Mouse (Mus musculus) heart, embryonic 15.5 days (tissue): Measurements from ENCODE around the gene Prkca. TPM values are rescaled to one million over a fixed set of nuclear protein-coding genes. Genes with fewer than 3 reads are reported as not detected.
A peak's percentile ranks its signal among the peaks of the same experiment; 100 is the strongest.

Experiments
- ATAC-seq: fragments of 200-750 bp; cut with Nextera tagmentation; replicated peaks from 2 replicates; pipeline ENCODE4 v1.8.0; 2017; ENCODE audit warnings: low read depth, moderate TSS enrichment; ENCODE audit not compliant: insufficient number of reproducible peaks, insufficient read depth, low FRiP score
- H3K27ac ChIP-seq: fragments of 300-500 bp; sonication (generic); 2 replicates; pipeline ENCODE4 v1.5.1; 2015; ENCODE audit warnings: mild to moderate bottlenecking, inconsistent platforms
- H3K27me3 ChIP-seq: fragments of 300-500 bp; sonication (generic); 2 replicates; pipeline ENCODE4 v1.6.1; 2015; ENCODE audit warnings: inconsistent platforms
- H3K36me3 ChIP-seq: fragments of 300-500 bp; sonication (generic); 2 replicates; pipeline ENCODE4 v1.6.1; 2015; ENCODE audit warnings: mild to moderate bottlenecking, inconsistent platforms
- H3K4me1 ChIP-seq: fragments of 300-500 bp; sonication (generic); replicated peaks from 2 replicates; pipeline ENCODE4 v1.6.1; 2015; ENCODE audit warnings: inconsistent platforms
- H3K4me2 ChIP-seq: fragments of 300-500 bp; sonication (generic); 2 replicates; pipeline ENCODE4 v1.6.1; 2015; ENCODE audit warnings: inconsistent platforms, mild to moderate bottlenecking, moderate library complexity
- H3K4me3 ChIP-seq: fragments of 300-500 bp; sonication (generic); 2 replicates; pipeline ENCODE4 v1.5.1; 2015; ENCODE audit warnings: mild to moderate bottlenecking, inconsistent platforms
- H3K9ac ChIP-seq: fragments of 300-500 bp; sonication (generic); 2 replicates; pipeline ENCODE4 v1.6.1; 2015; ENCODE audit warnings: mild to moderate bottlenecking, inconsistent platforms
- H3K9me3 ChIP-seq: fragments of 300-500 bp; sonication (generic); replicated peaks from 2 replicates; pipeline ENCODE4 v1.6.1; 2016; ENCODE audit warnings: inconsistent platforms
- WGBS: fragments of 180-500 bp; shearing (Covaris S2); methylation state at CpG from one replicate; pipeline ENCODE4 v1.1.7; 2015; ENCODE audit warnings: mixed read lengths; 5-methylcytosine and 5-hydroxymethylcytosine counted together
- polyA plus RNA-seq: library from polyadenylated mRNA; unstranded; fragments of >200 nt; fragmentation: Nextera tagmentation; extraction: Ambion mirVana; gene quantifications from 2 replicates; pipeline ENCODE4 v1.2.1, GENCODE M21; 2015

The Prkca gene
- polyA plus RNA-seq, 1 experiment from 2014 or later, result 13.7 TPM

- no peak overlapping the region for H3K4me3 ChIP-seq
- H3K9me3 ChIP-seq, result no peaks in the 10 kb centered on the region
- ATAC-seq, result no peak
- WGBS, result 92% methylated on average over 5 of the region's 5 CpGs
- H3K4me2 ChIP-seq, result no peak overlapping the region
- H3K36me3 ChIP-seq, result no peaks in the 10 kb centered on the region
- H3K9ac ChIP-seq, result no peak overlapping the region
- H3K27me3 ChIP-seq, result no peaks in the 10 kb centered on the region
- peaks cover 9% of the 10 kb centered on the region for H3K4me1 ChIP-seq
- no peak overlapping the region for H3K27ac ChIP-seq
These were observed 19.2 kb upstream of the Prkca start for GRCm38 (mm10) chr11:108362965-108363364.

DNA sequence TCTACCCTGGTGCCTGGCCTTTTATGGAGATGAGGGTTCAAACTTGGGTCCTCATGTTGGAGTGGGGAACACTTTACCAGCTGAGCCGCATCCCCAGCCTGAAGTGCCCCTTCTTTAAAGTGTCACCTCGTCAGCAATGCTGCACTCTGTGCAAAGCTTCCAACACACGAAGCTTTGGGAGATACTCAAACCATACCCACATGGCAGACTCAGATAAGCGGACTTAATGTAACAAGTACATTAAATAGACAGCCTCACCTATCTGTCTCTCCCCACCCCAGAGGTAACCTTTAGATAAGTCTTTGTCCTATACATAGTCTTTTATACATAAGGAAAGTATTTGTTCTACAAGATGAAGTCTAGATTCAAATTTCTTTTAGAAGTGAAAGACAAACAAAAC, 17.3 kb upstream of the Prkca start:
- Histone ChIP-seq H3K4me3 (no peak overlapping the region), H3K4me1 (peaks cover 9% of the 10 kb centered on the region), H3K27ac (no peak overlapping the region), H3K36me3 (no peaks in the 10 kb centered on the region), H3K4me2 (no peak overlapping the region), H3K9me3 (no peaks in the 10 kb centered on the region), H3K27me3 (no peaks in the 10 kb centered on the region), H3K9ac (no peak overlapping the region)
- WGBS, result 56% methylated on average over 4 of the region's 4 CpGs
- ATAC-seq, result no peak

DNA sequence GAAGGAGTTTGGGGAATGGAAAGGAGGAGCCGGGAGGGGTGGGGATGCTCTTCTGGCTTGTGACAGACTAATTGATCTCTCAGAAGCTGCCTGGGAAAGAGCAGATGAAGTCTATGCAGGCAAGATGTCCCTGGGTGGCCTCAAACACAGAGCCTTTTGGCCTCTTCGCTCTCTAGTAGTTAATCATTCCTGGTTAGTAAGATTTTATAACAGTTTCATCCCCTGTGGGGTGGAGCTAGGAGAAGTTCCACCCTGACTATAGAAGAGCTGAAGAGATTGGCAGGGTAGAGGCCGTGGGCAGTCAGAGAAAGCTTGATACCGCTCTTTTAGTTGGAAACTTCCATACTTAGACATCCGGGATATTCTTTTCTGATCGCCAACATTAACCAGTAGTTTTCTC, 15.2 kb upstream of the Prkca start:
- Histone ChIP-seq H3K9ac (no peak overlapping the region), H3K36me3 (no peaks in the 10 kb centered on the region), H3K27ac (no peak overlapping the region), H3K4me3 (no peak overlapping the region), H3K9me3 (no peaks in the 10 kb centered on the region), H3K27me3 (no peaks in the 10 kb centered on the region), H3K4me2 (no peak overlapping the region), H3K4me1 (no peaks in the 10 kb centered on the region)
- ATAC-seq, result no peak
- 78% methylated on average over 6 of the region's 6 CpGs for WGBS

DNA sequence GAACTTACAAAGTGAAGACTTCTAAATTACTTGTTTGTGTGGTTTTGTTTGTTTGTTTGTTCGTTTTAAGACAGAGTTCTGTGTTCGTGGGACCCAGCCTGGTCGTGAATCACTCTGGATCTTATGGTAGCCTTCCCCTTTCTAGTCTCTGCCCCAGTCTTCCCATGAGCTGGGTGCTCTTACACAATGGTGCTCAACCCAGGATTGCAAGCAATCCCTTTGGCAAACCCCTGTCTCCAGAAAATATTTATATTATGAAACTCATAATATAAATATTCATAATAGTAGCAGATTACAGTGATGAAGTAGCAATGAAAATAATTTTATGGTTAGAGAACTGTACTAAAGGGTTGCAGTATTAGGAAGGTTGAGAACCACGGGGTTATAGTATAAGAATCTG, 12.3 kb upstream of the Prkca start:
- no peak overlapping the region for H3K27ac ChIP-seq
- no peaks in the 10 kb centered on the region for H3K27me3 ChIP-seq
- 81% methylated on average over 4 of the region's 4 CpGs for WGBS
- no peaks in the 10 kb centered on the region for H3K36me3 ChIP-seq
- H3K9ac ChIP-seq, result no peak overlapping the region
- H3K9me3 ChIP-seq, result no peaks in the 10 kb centered on the region
- no peak for ATAC-seq
- no peak overlapping the region for H3K4me2 ChIP-seq
- no peak overlapping the region for H3K4me3 ChIP-seq
- H3K4me1 ChIP-seq, result peaks cover 5% of the 10 kb centered on the region; the same call in 1 of the 2 replicates

DNA sequence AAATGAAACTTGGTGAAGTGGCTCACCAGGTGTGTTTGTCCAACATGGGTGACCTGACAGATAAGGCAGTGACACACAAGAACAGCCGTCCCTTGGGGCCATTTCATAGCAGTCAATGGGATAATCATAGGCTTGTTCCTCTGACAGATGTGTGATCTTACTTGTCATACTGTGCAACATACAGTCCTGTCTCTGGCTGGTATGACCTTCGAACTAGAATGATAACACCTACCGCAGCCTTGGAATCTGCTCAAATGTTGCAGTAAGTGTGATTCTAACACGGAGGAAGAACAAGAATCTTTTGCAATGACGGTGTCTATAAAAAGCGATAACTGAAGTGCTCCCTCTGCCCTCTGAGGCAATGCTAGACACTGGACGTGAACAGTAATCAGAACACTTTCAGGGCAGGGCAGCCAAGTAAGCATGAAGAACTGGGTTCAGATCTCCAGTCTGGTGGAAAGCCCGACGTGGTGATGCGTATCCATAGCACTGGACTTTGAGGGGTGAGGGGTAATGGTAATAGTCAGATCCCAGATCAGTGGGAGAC, 9.2 kb upstream of the Prkca start:
- H3K4me2 ChIP-seq, result no peak overlapping the region
- no peak for ATAC-seq
- H3K9me3 ChIP-seq, result no peaks in the 10 kb centered on the region
- no peak overlapping the region for H3K9ac ChIP-seq
- 76% methylated on average over 10 of the region's 10 CpGs for WGBS
- no peaks in the 10 kb centered on the region for H3K36me3 ChIP-seq
- no peak overlapping the region for H3K4me3 ChIP-seq
- H3K4me1 ChIP-seq, result peaks cover 5% of the 10 kb centered on the region; the same call in 1 of the 2 replicates
- H3K27me3 ChIP-seq, result no peaks in the 10 kb centered on the region
- no peak overlapping the region for H3K27ac ChIP-seq

- H3K9me3 ChIP-seq, result no peaks in the 10 kb centered on the region
- WGBS, result 71% methylated on average over 4 of the region's 4 CpGs
- no peaks in the 10 kb centered on the region for H3K27me3 ChIP-seq
- H3K9ac ChIP-seq, result no peak overlapping the region
- ATAC-seq, result no peak
- peaks cover 5% of the 10 kb centered on the region; the same call in 1 of the 2 replicates for H3K4me1 ChIP-seq
- H3K4me2 ChIP-seq, result no peak overlapping the region
- H3K27ac ChIP-seq, result no peak overlapping the region
- H3K36me3 ChIP-seq, result no peaks in the 10 kb centered on the region
- no peak overlapping the region for H3K4me3 ChIP-seq
These were observed 7.1 kb upstream of the Prkca start for GRCm38 (mm10) chr11:108350799-108351198.

DNA sequence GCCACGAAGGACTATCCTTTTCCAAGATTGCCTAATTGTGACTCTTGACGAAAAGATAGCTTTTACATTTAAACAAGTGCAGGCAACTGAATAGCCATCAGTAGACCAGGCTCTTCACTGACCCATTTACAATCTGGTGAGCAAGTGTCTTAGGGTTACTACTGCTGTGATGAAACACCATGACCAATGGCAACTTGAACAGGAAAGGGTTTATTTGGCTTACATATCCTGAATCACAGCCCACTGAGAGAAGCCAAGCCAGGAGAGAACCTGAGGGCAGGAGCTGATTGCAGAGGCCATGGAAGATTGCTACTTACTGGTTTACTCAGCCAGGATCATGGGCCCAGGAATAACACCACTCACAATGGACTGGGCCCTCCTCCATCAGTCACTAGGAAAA, 1.6 kb upstream of the Prkca start:
- Histone ChIP-seq H3K9ac (no peak overlapping the region), H3K4me2 (no peak overlapping the region), H3K36me3 (no peaks in the 10 kb centered on the region), H3K27me3 (no peaks in the 10 kb centered on the region), H3K4me3 (no peak overlapping the region), H3K4me1 (peaks cover 16% of the 10 kb centered on the region), H3K9me3 (no peaks in the 10 kb centered on the region), H3K27ac (no peak overlapping the region)
- WGBS, result 83% methylated on average over 2 of the region's 2 CpGs
- no peak for ATAC-seq

DNA sequence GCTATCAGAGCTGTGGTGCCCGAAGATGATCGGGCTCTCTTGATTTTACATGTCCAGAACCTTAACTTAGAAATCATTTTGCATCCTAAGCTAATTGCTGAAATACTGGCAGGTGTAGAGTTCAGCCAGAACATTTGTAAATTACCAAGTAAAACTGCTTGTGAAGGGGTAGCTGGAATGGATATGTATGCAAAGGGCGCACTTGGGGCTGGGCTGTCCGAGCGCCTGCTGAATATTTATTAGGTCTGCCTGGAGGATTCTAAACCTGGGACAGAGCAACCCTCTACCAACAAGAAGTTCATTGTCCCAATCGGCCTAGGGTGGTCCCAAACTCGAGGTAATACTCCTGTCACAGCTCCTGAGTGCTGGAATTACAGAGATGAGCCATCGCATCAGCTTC, 1.0 kb upstream of the Prkca start:
- Histone ChIP-seq H3K4me1 (peaks cover 16% of the 10 kb centered on the region), H3K9ac (no peak overlapping the region), H3K4me2 (peak overlapping the region; percentile 94), H3K27ac (no peak overlapping the region), H3K4me3 (peak overlapping the region; percentile 75), H3K9me3 (no peaks in the 10 kb centered on the region), H3K27me3 (no peaks in the 10 kb centered on the region), H3K36me3 (no peaks in the 10 kb centered on the region)
- WGBS, result 70% methylated on average over 8 of the region's 8 CpGs
- no peak for ATAC-seq

- Histone ChIP-seq H3K9ac (peak within 1 kb of the TSS; percentile 91), H3K9me3 (no peaks in the 10 kb centered on the region), H3K4me3 (peak within 1 kb of the TSS; percentile 75), H3K36me3 (no peaks in the 10 kb centered on the region; the same call in 1 of the 2 replicates), H3K4me2 (peak within 1 kb of the TSS; percentile 94), H3K27ac (peak within 1 kb of the TSS; percentile 89), H3K4me1 (peaks cover 16% of the 10 kb centered on the region), H3K27me3 (no peaks in the 10 kb centered on the region)
- under 1% methylated on average over 75 of the region's 75 CpGs for WGBS
- ATAC-seq, result peak; percentile 49
These were observed 653 bp downstream of the Prkca start, which contains the start of gene Apoh for GRCm38 (mm10) chr11:108342781-108343768. Gene Apoh, plus strand, starts transcription at chr11:108343354.

- Histone ChIP-seq H3K9me3 (no peaks in the 10 kb centered on the region), H3K4me3 (peak overlapping the region; percentile 75), H3K27ac (no peak overlapping the region; the same call in 1 of the 2 replicates), H3K4me1 (peaks cover 20% of the 10 kb centered on the region), H3K4me2 (peak overlapping the region; percentile 94), H3K27me3 (no peaks in the 10 kb centered on the region), H3K9ac (peak overlapping the region; percentile 91), H3K36me3 (no peaks in the 10 kb centered on the region; the same call in 1 of the 2 replicates)
- no peak for ATAC-seq
- WGBS, result 21% methylated on average over 8 of the region's 8 CpGs
These were observed 1.9 kb downstream of the Prkca start for GRCm38 (mm10) chr11:108341783-108342182.

DNA sequence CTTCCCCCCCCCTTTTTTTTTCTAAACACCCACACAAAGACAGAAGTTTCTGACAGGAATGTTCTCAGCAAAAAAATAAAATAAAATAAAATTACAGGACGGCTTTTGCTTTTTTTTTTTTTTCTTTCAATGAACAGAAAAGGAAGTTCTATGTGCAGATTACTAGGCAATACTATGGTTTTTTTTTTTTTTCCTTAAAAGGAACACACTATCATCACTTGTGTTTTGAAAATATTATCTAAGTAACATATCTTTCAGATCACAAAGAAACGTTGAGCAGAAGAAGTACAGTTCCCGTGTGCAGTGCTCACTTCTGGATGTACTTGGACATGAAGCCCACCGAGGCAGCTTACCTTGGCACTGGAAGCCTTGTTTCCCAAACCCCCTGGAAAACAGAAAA, 3.4 kb downstream of the Prkca start:
- no peaks in the 10 kb centered on the region for H3K9me3 ChIP-seq
- H3K4me2 ChIP-seq, result no peak overlapping the region
- H3K9ac ChIP-seq, result no peak overlapping the region
- H3K4me3 ChIP-seq, result no peak overlapping the region
- WGBS, result 75% methylated on average over 4 of the region's 4 CpGs
- ATAC-seq, result no peak
- peaks cover 25% of the 10 kb centered on the region for H3K4me1 ChIP-seq
- H3K27ac ChIP-seq, result no peak overlapping the region
- H3K27me3 ChIP-seq, result no peaks in the 10 kb centered on the region
- H3K36me3 ChIP-seq, result no peaks in the 10 kb centered on the region; the same call in 1 of the 2 replicates
